Mouse (Mus musculus) forebrain, embryonic 13.5 days (tissue): ENCODE measurements around the gene Zfp598. TPM values are rescaled to one million over a fixed set of nuclear protein-coding genes. Genes with fewer than 3 reads are reported as not detected.

Experiments used
- ATAC-seq: fragments of 200-750 bp; cut with Nextera tagmentation; 2 replicates; pipeline ENCODE4 v1.8.0; 2017
- H3K27ac ChIP-seq: fragments of 300-500 bp; sonication (generic); 2 replicates; pipeline ENCODE4 v1.5.1; 2015; ENCODE audit warnings: inconsistent platforms, mild to moderate bottlenecking, moderate library complexity
- H3K27me3 ChIP-seq: fragments of 300-500 bp; sonication (generic); 2 replicates; pipeline ENCODE4 v1.6.1; 2015; ENCODE audit warnings: mild to moderate bottlenecking, inconsistent platforms
- H3K36me3 ChIP-seq: fragments of 300-500 bp; sonication (generic); 2 replicates; pipeline ENCODE4 v1.6.1; 2015; ENCODE audit warnings: mild to moderate bottlenecking, inconsistent platforms; ENCODE audit not compliant: poor library complexity, severe bottlenecking
- H3K4me1 ChIP-seq: fragments of 300-500 bp; sonication (generic); 2 replicates; pipeline ENCODE4 v1.6.1; 2015; ENCODE audit warnings: inconsistent platforms
- H3K4me2 ChIP-seq: fragments of 300-500 bp; sonication (generic); 2 replicates; pipeline ENCODE4 v1.6.1; 2015; ENCODE audit warnings: inconsistent platforms, mild to moderate bottlenecking, moderate library complexity
- H3K4me3 ChIP-seq: fragments of 300-500 bp; sonication (generic); 2 replicates; pipeline ENCODE4 v1.5.1; 2015; ENCODE audit warnings: mild to moderate bottlenecking, inconsistent platforms
- H3K9ac ChIP-seq: fragments of 300-500 bp; sonication (generic); 2 replicates; pipeline ENCODE4 v1.6.1; 2015; ENCODE audit warnings: mild to moderate bottlenecking, inconsistent platforms
- H3K9me3 ChIP-seq: fragments of 300-500 bp; sonication (generic); replicated peaks from 2 replicates; pipeline ENCODE4 v1.6.1; 2016; ENCODE audit warnings: inconsistent platforms
- WGBS: fragments of 180-500 bp; shearing (Covaris S2); methylation state at CpG from one replicate; pipeline ENCODE4 v1.1.7; 2015; 5-methylcytosine and 5-hydroxymethylcytosine counted together
- polyA plus RNA-seq: library from polyadenylated mRNA; unstranded; fragments of >200 nt; fragmentation: Nextera tagmentation; extraction: Ambion mirVana; gene quantifications from 2 replicates; pipeline ENCODE4 v1.2.1, GENCODE M21; 2015

Zfp598 gene
- polyA plus RNA-seq, 1 experiment from 2014 or later, result 16.2 TPM

GRCm38 (mm10) chr17:24671346-24671745 lies 1.9 kb downstream of the Zfp598 start:
- peak overlapping the region; percentile 96 for H3K4me3 ChIP-seq
- WGBS, result 87% methylated on average over 5 of the region's 5 CpGs
- no peak overlapping the region for H3K27ac ChIP-seq

GRCm38 (mm10) chr17:24672141-24672540 lies 2.7 kb downstream of the Zfp598 start:
- peak overlapping the region; percentile 27 for H3K4me2 ChIP-seq
- no peak for ATAC-seq
- H3K27me3 ChIP-seq, result no peaks in the 10 kb centered on the region
- WGBS, result 40% methylated on average over 5 of the region's 5 CpGs
- no peak overlapping the region for H3K4me3 ChIP-seq
- peaks cover 12% of the 10 kb centered on the region for H3K36me3 ChIP-seq
- H3K4me1 ChIP-seq, result peaks cover 41% of the 10 kb centered on the region
- no peak overlapping the region for H3K27ac ChIP-seq
- no peaks in the 10 kb centered on the region for H3K9me3 ChIP-seq
- H3K9ac ChIP-seq, result peak overlapping the region; percentile 99

More at GRCm38 (mm10) chr17:24671346-24671745, 1.9 kb downstream of the Zfp598 start:
- H3K9ac ChIP-seq, result peak overlapping the region; percentile 99
- H3K9me3 ChIP-seq, result no peaks in the 10 kb centered on the region
- ATAC-seq, result no peak
- no peaks in the 10 kb centered on the region for H3K27me3 ChIP-seq
- peak overlapping the region; percentile 92 for H3K4me2 ChIP-seq
- peaks cover 4% of the 10 kb centered on the region; the same call in 1 of the 2 replicates for H3K36me3 ChIP-seq
- H3K4me1 ChIP-seq, result peaks cover 41% of the 10 kb centered on the region

DNA sequence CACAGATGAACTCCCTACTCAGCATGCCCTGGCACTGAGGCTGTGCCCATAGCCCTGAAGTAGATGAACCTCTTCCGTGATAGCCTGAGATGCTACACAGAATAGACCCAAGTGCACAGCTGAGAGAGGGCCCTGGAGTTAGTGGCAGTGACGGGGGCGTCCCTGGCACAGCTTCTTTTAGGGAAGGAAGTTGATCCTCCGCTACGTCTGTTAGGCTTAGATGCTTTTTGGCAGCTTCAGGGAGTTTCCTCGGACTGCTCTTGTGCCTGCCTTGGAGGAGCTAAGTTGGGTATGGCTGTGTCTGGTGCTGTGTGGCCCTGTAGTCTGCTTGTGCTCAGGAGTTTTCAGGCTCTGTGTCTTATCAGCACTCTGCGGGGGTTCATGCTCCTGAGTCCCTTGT lies 4.8 kb downstream of the Zfp598 start:
- Histone ChIP-seq H3K4me2 (no peak overlapping the region), H3K9ac (no peak overlapping the region), H3K27ac (no peak overlapping the region), H3K4me3 (no peak overlapping the region), H3K27me3 (no peaks in the 10 kb centered on the region), H3K36me3 (peaks cover 34% of the 10 kb centered on the region), H3K4me1 (peaks cover 32% of the 10 kb centered on the region), H3K9me3 (no peaks in the 10 kb centered on the region)
- no peak for ATAC-seq
- WGBS, result 82% methylated on average over 7 of the region's 7 CpGs

DNA sequence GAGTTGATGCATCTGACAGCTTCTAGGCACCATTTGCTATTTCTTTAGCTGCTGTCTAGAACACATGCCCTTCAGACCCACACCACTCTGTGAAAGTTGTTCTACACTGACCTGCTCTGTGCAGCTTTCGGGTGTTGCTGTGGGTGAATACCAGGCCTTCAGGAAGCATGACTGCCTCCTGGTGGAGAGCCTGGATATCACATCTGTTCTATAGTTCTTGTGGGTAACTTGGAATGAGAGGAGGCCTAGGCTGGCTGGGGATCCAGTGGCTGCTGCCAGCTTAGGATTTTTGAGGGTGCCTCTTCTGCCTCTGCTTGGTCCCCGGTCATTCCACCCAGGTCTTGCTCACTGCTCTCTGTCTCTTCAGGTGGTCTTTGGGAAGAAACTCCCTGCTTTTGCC lies 6.7 kb downstream of the Zfp598 start:
- no peak overlapping the region for H3K9ac ChIP-seq
- no peaks in the 10 kb centered on the region for H3K9me3 ChIP-seq
- H3K4me1 ChIP-seq, result peaks cover 20% of the 10 kb centered on the region
- no peak overlapping the region for H3K27ac ChIP-seq
- WGBS, result 48% methylated on average over 2 of the region's 2 CpGs
- ATAC-seq, result 0 out of 2 replicates have a peak, but pooled peaks have one; percentile 12
- H3K27me3 ChIP-seq, result no peaks in the 10 kb centered on the region
- H3K36me3 ChIP-seq, result peaks cover 53% of the 10 kb centered on the region
- no peak overlapping the region for H3K4me3 ChIP-seq
- H3K4me2 ChIP-seq, result no peak overlapping the region

GRCm38 (mm10) chr17:24676877-24677276 lies 7.4 kb downstream of the Zfp598 start:
- Histone ChIP-seq H3K27me3 (no peaks in the 10 kb centered on the region), H3K4me1 (peaks cover 13% of the 10 kb centered on the region), H3K4me3 (no peak overlapping the region), H3K9me3 (no peaks in the 10 kb centered on the region), H3K4me2 (no peak overlapping the region), H3K9ac (no peak overlapping the region), H3K27ac (no peak overlapping the region), H3K36me3 (peaks cover 58% of the 10 kb centered on the region)
- 96% methylated on average over 5 of the region's 5 CpGs for WGBS
- ATAC-seq, result no peak

DNA sequence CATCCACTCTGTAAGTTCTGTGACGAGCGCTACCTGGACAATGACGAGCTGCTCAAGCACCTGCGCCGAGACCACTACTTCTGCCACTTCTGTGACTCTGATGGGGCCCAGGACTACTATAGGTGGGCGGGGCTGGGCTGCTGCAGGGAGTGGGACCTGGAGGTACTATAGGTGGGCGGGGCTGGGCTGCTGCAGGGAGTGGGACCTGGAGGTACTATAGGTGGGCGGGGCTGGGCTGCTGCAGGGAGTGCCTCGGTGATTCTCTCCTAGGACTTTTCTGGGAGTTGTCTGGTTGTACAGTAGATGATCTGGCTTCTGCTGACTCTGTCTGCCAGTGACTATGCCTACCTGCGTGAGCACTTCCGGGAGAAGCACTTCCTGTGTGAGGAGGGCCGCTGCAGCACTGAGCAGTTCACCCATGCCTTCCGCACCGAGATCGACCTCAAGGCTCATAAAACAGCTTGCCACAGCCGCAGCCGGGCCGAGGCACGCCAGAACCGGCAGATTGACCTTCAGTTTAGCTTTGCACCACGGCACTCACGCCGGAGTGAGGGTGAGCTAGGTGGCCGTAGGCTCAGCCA lies 8.1 kb downstream of the Zfp598 start:
- Histone ChIP-seq H3K27me3 (no peaks in the 10 kb centered on the region), H3K4me1 (peaks cover 7% of the 10 kb centered on the region; the same call in 1 of the 2 replicates), H3K27ac (no peak overlapping the region), H3K9ac (no peak overlapping the region), H3K36me3 (peaks cover 66% of the 10 kb centered on the region), H3K4me2 (no peak overlapping the region), H3K9me3 (no peaks in the 10 kb centered on the region), H3K4me3 (no peak overlapping the region)
- ATAC-seq, result no peak
- 93% methylated on average over 24 of the region's 24 CpGs for WGBS

- ATAC-seq, result no peak
- Histone ChIP-seq H3K27me3 (peaks cover 37% of the 10 kb centered on the region), H3K4me2 (peak overlapping the region; percentile 31), H3K4me3 (no peak overlapping the region), H3K9ac (no peak overlapping the region), H3K4me1 (peaks cover 33% of the 10 kb centered on the region), H3K36me3 (peaks cover 16% of the 10 kb centered on the region), H3K9me3 (no peaks in the 10 kb centered on the region), H3K27ac (no peak overlapping the region)
- WGBS, result 34% methylated on average over 16 of the region's 16 CpGs
Measured at GRCm38 (mm10) chr17:24686514-24686913, 17.0 kb downstream of the Zfp598 start.

GRCm38 (mm10) chr17:24687146-24687595 lies 17.7 kb downstream of the Zfp598 start:
- WGBS, result 1% methylated on average over 25 of the region's 25 CpGs
- Histone ChIP-seq H3K4me2 (peak overlapping the region; percentile 58), H3K27ac (no peak overlapping the region), H3K4me1 (peaks cover 33% of the 10 kb centered on the region), H3K4me3 (peak overlapping the region; percentile 34), H3K9ac (peak overlapping the region; percentile 46), H3K36me3 (peaks cover 14% of the 10 kb centered on the region), H3K9me3 (no peaks in the 10 kb centered on the region), H3K27me3 (peaks cover 37% of the 10 kb centered on the region)
- ATAC-seq, result no peak

GRCm38 (mm10) chr17:24687599-24687998 lies 18.1 kb downstream of the Zfp598 start:
- H3K9ac ChIP-seq, result peak overlapping the region; percentile 46; the same call in 1 of the 2 replicates
- H3K27ac ChIP-seq, result no peak overlapping the region
- H3K4me2 ChIP-seq, result peak overlapping the region; percentile 58
- 16% methylated on average over 23 of the region's 23 CpGs for WGBS
- H3K4me1 ChIP-seq, result peaks cover 33% of the 10 kb centered on the region
- peaks cover 14% of the 10 kb centered on the region for H3K36me3 ChIP-seq
- H3K27me3 ChIP-seq, result peaks cover 37% of the 10 kb centered on the region
- peak overlapping the region; percentile 34 for H3K4me3 ChIP-seq
- no peaks in the 10 kb centered on the region for H3K9me3 ChIP-seq
- no peak for ATAC-seq

GRCm38 (mm10) chr17:24689251-24690081 lies 20.0 kb downstream of the Zfp598 start, which contains the start of gene Syngr3:
Gene Syngr3 (minus strand): TSS chr17:24689955.
- H3K36me3 ChIP-seq, result peaks cover 22% of the 10 kb centered on the region
- WGBS, result under 1% methylated on average over 48 of the region's 55 CpGs
- no peaks in the 10 kb centered on the region for H3K9me3 ChIP-seq
- H3K4me2 ChIP-seq, result peak within 1 kb of the TSS; percentile 79
- peak within 1 kb of the TSS; percentile 59; the same call in 1 of the 2 replicates for H3K27ac ChIP-seq
- H3K4me3 ChIP-seq, result peak within 1 kb of the TSS; percentile 80
- peak within 1 kb of the TSS; percentile 93 for H3K9ac ChIP-seq
- H3K27me3 ChIP-seq, result peaks cover 37% of the 10 kb centered on the region
- ATAC-seq, result peak; percentile 72
- peaks cover 33% of the 10 kb centered on the region for H3K4me1 ChIP-seq

DNA sequence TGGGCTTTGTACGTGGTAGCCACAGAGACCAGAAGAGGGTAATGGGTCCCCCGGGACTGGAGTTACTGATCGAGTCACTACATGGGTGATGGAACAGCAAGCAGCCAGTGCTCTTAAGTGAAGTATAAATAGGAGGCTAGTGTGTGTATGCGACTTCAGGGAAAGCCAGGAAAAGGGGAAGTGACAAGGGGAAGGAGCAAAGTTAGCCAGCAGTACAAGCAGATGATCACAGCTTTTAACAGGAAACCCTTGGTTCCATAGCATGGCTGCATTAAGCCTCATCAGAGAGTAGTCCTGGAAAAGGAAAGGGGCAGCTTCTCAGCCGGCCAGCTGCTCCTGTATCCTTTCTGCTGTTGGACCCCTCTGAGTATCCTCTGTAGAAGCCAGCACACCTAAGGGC lies 22.9 kb downstream of the Zfp598 start:
- Histone ChIP-seq H3K27ac (no peak overlapping the region), H3K9ac (no peak overlapping the region), H3K4me3 (no peak overlapping the region), H3K27me3 (peaks cover 28% of the 10 kb centered on the region), H3K9me3 (no peaks in the 10 kb centered on the region), H3K36me3 (peaks cover 15% of the 10 kb centered on the region), H3K4me1 (peaks cover 46% of the 10 kb centered on the region), H3K4me2 (no peak overlapping the region)
- 84% methylated on average over 5 of the region's 5 CpGs for WGBS
- no peak for ATAC-seq

- ATAC-seq, result peak; percentile 56
- H3K9me3 ChIP-seq, result no peaks in the 10 kb centered on the region
- peaks cover 35% of the 10 kb centered on the region for H3K4me1 ChIP-seq
- peaks cover 4% of the 10 kb centered on the region for H3K27me3 ChIP-seq
- WGBS, result 5% methylated on average over 48 of the region's 51 CpGs
- H3K27ac ChIP-seq, result peak overlapping the region; percentile 84
- peaks cover 26% of the 10 kb centered on the region for H3K36me3 ChIP-seq
- H3K9ac ChIP-seq, result peak overlapping the region; percentile 87
- peak overlapping the region; percentile 79 for H3K4me3 ChIP-seq
- peak overlapping the region; percentile 66 for H3K4me2 ChIP-seq
Measured at GRCm38 (mm10) chr17:24695326-24696010, 26.0 kb downstream of the Zfp598 start.
